Mouse (Mus musculus) layer of hippocampus, postnatal 25 days (tissue): ENCODE measurements around the gene Ugdh. TPM values are rescaled to one million over a fixed set of nuclear protein-coding genes. Genes with fewer than 3 reads are reported as not detected.
"Not testable (repeated sequence)": the region's sequence is repeated elsewhere in the genome, so short reads cannot be mapped to it uniquely, and the experiment has no call there.

Experiments
- DNase-seq, 2 experiments: peaks; one replicate each; pipeline ENCODE4 v3.0.0; 2022; ENCODE audit warnings: mixed read lengths in 2 of 2, low spot score in 1 of 2; ENCODE audit errors: extremely low spot score in 1 of 2
- total RNA-seq, 2 experiments: library from RNA; stranded (reverse); gene quantifications; 2 replicates each; pipeline ENCODE4 v1.2.3; 2021

Gene Ugdh
- total RNA-seq: 10 to 100 TPM; 27.8 to 29.1 TPM

GRCm38 (mm10) chr5:65435806-65436561 lies at the start of gene Ugdh:
Gene Ugdh (minus strand): TSS chr5:65435949.
- DNase-seq: peak; percentile 80 to 89

GRCm38 (mm10) chr5:65482996-65483395 lies 47.2 kb upstream of the Ugdh start:
- DNase-seq: no peak

- DNase-seq: no peak
Observed at GRCm38 (mm10) chr5:65480511-65480910, 44.8 kb upstream of the Ugdh start.

GRCm38 (mm10) chr5:65479681-65480445 lies 44.1 kb upstream of the Ugdh start:
- no peak for DNase-seq

- DNase-seq: no peak
Observed at GRCm38 (mm10) chr5:65478224-65478623, 42.5 kb upstream of the Ugdh start.

GRCm38 (mm10) chr5:65476739-65477138 lies 41.0 kb upstream of the Ugdh start:
- not testable (repeated sequence) for DNase-seq

- DNase-seq: no peak
Observed at GRCm38 (mm10) chr5:65475806-65476205, 40.1 kb upstream of the Ugdh start.

- DNase-seq: no peak
Observed at GRCm38 (mm10) chr5:65469766-65470165, 34.0 kb upstream of the Ugdh start.

GRCm38 (mm10) chr5:65466911-65467310 lies 31.2 kb upstream of the Ugdh start:
- DNase-seq: no peak

- DNase-seq: no peak
Observed at GRCm38 (mm10) chr5:65460361-65460760, 24.6 kb upstream of the Ugdh start.

GRCm38 (mm10) chr5:65459454-65459853 lies 23.7 kb upstream of the Ugdh start:
- no peak for DNase-seq

- DNase-seq: no peak
Observed at GRCm38 (mm10) chr5:65457846-65458245, 22.1 kb upstream of the Ugdh start.

- DNase-seq: no peak
Observed at GRCm38 (mm10) chr5:65457086-65457827, 21.5 kb upstream of the Ugdh start.

- DNase-seq: no peak
Observed at GRCm38 (mm10) chr5:65454771-65455170, 19.0 kb upstream of the Ugdh start.

GRCm38 (mm10) chr5:65448941-65449340 lies 13.2 kb upstream of the Ugdh start:
- DNase-seq: no peak

GRCm38 (mm10) chr5:65447826-65448225 lies 12.1 kb upstream of the Ugdh start:
- DNase-seq: no peak

- no peak for DNase-seq
Observed at GRCm38 (mm10) chr5:65446756-65447155, 11.0 kb upstream of the Ugdh start.

GRCm38 (mm10) chr5:65444981-65445380 lies 9.2 kb upstream of the Ugdh start:
- DNase-seq: no peak

- DNase-seq: no peak
Observed at GRCm38 (mm10) chr5:65438041-65438440, 2.3 kb upstream of the Ugdh start.

GRCm38 (mm10) chr5:65435363-65435805 lies 365 bp downstream of the Ugdh start:
- peak in 1 of 2 experiments; percentile 17 for DNase-seq
